8 mouse cellular contexts compared by ENCODE assay signal in genomic region chr12:17556430-17557343, GRCm38 (mm10). TPM values are rescaled to one million over a fixed set of nuclear protein-coding genes. Genes with fewer than 3 reads are reported as not detected.
A peak's percentile ranks its signal among the peaks of the same experiment; 100 is the strongest.
DNase-seq lines count a peak whose midpoint lies in the region; ATAC-seq and TF ChIP-seq lines count a peak whose summit lies in the region.

No protein-coding gene starts in this region.

- H3K9ac ChIP-seq in CH12.LX (ENCODE audit: insufficient read depth, low read depth): no peak overlapping the region
- H3K9ac ChIP-seq in embryonic facial prominence, embryonic 14.5 days (ENCODE audit: low read depth, low read length): no peak overlapping the region

- dilution Hi-C loops in CH12.LX (cut with MboI; ENCODE audit: extremely low pct_ligation_motif_present, extremely low pct_unique_long_range_greater_than_20kb, low sequenced_read_pairs): no loop called here

- peak; percentile 67 for TF ChIP-seq RAD21 in CH12.LX (IDR thresholded peaks at IDR 0.05; ENCODE audit: low read depth, low read length)

- H3K79me2 ChIP-seq in CH12.LX (replicated peaks; ENCODE audit: control insufficient read depth, extremely low read depth, insufficient read depth, poor library complexity, severe bottlenecking): no peaks in the 10 kb centered on the region

- H3K4me1 ChIP-seq in CH12.LX (ENCODE audit: control insufficient read depth in 1 of 2, insufficient read depth in 2 of 2): peaks cover 3 to 33% of the 10 kb centered on the region in 2 experiments; a peak in 3 of 4 replicates
- H3K4me1 ChIP-seq in embryonic facial prominence, embryonic 14.5 days (ENCODE audit: control insufficient read depth, insufficient read depth, low read length): no peaks in the 10 kb centered on the region

- TF ChIP-seq EP300 in CH12.LX (IDR thresholded peaks at IDR 0.05; ENCODE audit: low read length): no peak

- DNase-seq in CH12.LX (ENCODE audit: extremely low read depth): no peak
- DNase-seq in adrenal gland, postnatal 25 days: peak; percentile 74
- peak; percentile 93 for DNase-seq in embryonic facial prominence, embryonic 14.5 days (ENCODE audit: low spot score)
- DNase-seq in heart, postnatal 10 days: peak; percentile 53 to 77
- peak; percentile 67 to 90 for DNase-seq in layer of hippocampus, adult 18-20 months (ENCODE audit: low spot score in 2 of 2)
- DNase-seq in lung, postnatal 10 days: peak; percentile 82
- DNase-seq in ovary, postnatal 14 days (ENCODE audit: low spot score): peak; percentile 71
- DNase-seq in thymus, postnatal 4 days: peak; percentile 89

- H3K9me3 ChIP-seq in CH12.LX (replicated peaks; ENCODE audit: low read length): no peaks in the 10 kb centered on the region
- H3K9me3 ChIP-seq in embryonic facial prominence, embryonic 14.5 days (ENCODE audit: control insufficient read depth, low read length): no peaks in the 10 kb centered on the region

- TF ChIP-seq CTCF in CH12.LX (conservative IDR thresholded peaks at IDR 0.05 in 1 of 2, IDR thresholded peaks at IDR 0.05 in 1 of 2; ENCODE audit: low read depth in 2 of 2, low read length in 2 of 2): peak; percentile 64 to 66

- H3K4me3 ChIP-seq in CH12.LX (replicated peaks in 1 of 3; ENCODE audit: low read depth in 2 of 3, low read length in 2 of 3, poor library complexity in 1 of 3): no peak overlapping the region
- no peak overlapping the region for H3K4me3 ChIP-seq in embryonic facial prominence, embryonic 14.5 days (ENCODE audit: low read depth, low read length)

- TF ChIP-seq POLR2A in CH12.LX (IDR thresholded peaks at IDR 0.05; ENCODE audit: low read depth, low read length): no peak

- H3K36me3 ChIP-seq in CH12.LX (replicated peaks in 1 of 2; ENCODE audit: control insufficient read depth in 1 of 2, insufficient read depth in 1 of 2, low read length in 1 of 2): peaks cover under 1 to 3% of the 10 kb centered on the region in 2 experiments
- peaks cover under 1% of the 10 kb centered on the region for H3K36me3 ChIP-seq in embryonic facial prominence, embryonic 14.5 days (ENCODE audit: control insufficient read depth, insufficient read depth, low read length)

- 30% methylated on average over 21 of the region's 21 CpGs for WGBS in embryonic facial prominence, embryonic 14.5 days

- intact Hi-C loops in heart, postnatal 10 days (cut with DNase I): no loop called here

- ATAC-seq in embryonic facial prominence, embryonic 14.5 days (ENCODE audit: low read depth): peak; percentile 76

- no peak overlapping the region for H3K27ac ChIP-seq in CH12.LX (ENCODE audit: insufficient read depth, low read depth)
- H3K27ac ChIP-seq in embryonic facial prominence, embryonic 14.5 days (replicated peaks; ENCODE audit: low read depth, low read length): no peak overlapping the region

- in situ Hi-C loops in CH12.LX (cut with MboI; ENCODE audit: low pct_ligation_motif_present, low pct_unique_long_range_greater_than_20kb, low sequenced_read_pairs): no loop called here

- no peaks in the 10 kb centered on the region for H3K27me3 ChIP-seq in CH12.LX (replicated peaks)
- H3K27me3 ChIP-seq in embryonic facial prominence, embryonic 14.5 days (replicated peaks; ENCODE audit: control insufficient read depth, insufficient read depth, low read length): no peaks in the 10 kb centered on the region

- H3K4me2 ChIP-seq in CH12.LX (ENCODE audit: insufficient read depth, low read depth, poor library complexity, severe bottlenecking): no peak overlapping the region
- H3K4me2 ChIP-seq in embryonic facial prominence, embryonic 14.5 days (ENCODE audit: low read depth, low read length): peak overlapping the region; percentile 32

TF ChIP-seq in CH12.LX, 34 proteins besides CTCF, POLR2A, EP300 and RAD21:
- TF ChIP-seq SMC3 (IDR thresholded peaks at IDR 0.05; ENCODE audit: low read depth, low read length) (peak; percentile 55), MAX (IDR thresholded peaks at IDR 0.05; ENCODE audit: low read length) (peak; percentile 52), PAX5 (IDR thresholded peaks at IDR 0.05; ENCODE audit: low read length) (no peak), BHLHE40 (IDR thresholded peaks at IDR 0.05; ENCODE audit: low read depth, low read length) (peak; percentile 17; the same call in 1 of the 2 replicates), UBTF (IDR thresholded peaks at IDR 0.05; ENCODE audit: low read depth, low read length) (no peak), CHD1 (IDR thresholded peaks at IDR 0.05; ENCODE audit: low read depth, low read length) (no peak), ZMIZ1 (IDR thresholded peaks at IDR 0.05; ENCODE audit: low read depth, low read length) (no peak), MXI1 (IDR thresholded peaks at IDR 0.05; ENCODE audit: low read depth, low read length) (no peak), MYC (IDR thresholded peaks at IDR 0.05; ENCODE audit: low read depth, low read length) (no peak), TBP (conservative IDR thresholded peaks at IDR 0.05; ENCODE audit: low read depth, low read length) (no peak), JUND (conservative IDR thresholded peaks at IDR 0.05; ENCODE audit: low read depth, low read length) (no peak), ZC3H11A (IDR thresholded peaks at IDR 0.05; ENCODE audit: low read depth, low read length) (no peak), POLR2AphosphoS2 (IDR thresholded peaks at IDR 0.05; ENCODE audit: low read depth, low read length) (no peak), NELFE (IDR thresholded peaks at IDR 0.05; ENCODE audit: low read depth, low read length) (no peak), IRF4 (IDR thresholded peaks at IDR 0.05; ENCODE audit: low read depth, low read length) (no peak), ZNF384 (IDR thresholded peaks at IDR 0.05; ENCODE audit: low read depth, low read length) (no peak), E2F4 (IDR thresholded peaks at IDR 0.05; ENCODE audit: insufficient replicate concordance, low read depth, low read length) (no peak), ELF1 (IDR thresholded peaks at IDR 0.05; ENCODE audit: low read depth, low read length) (no peak), CHD2 (IDR thresholded peaks at IDR 0.05; ENCODE audit: low read length) (no peak), USF1 (IDR thresholded peaks at IDR 0.05; ENCODE audit: low read depth, low read length) (peak; percentile 49), MAFK (IDR thresholded peaks at IDR 0.05; ENCODE audit: insufficient replicate concordance, low read length) (no peak), ZKSCAN1 (IDR thresholded peaks at IDR 0.05; ENCODE audit: borderline replicate concordance, low read depth, low read length) (no peak), MAZ (IDR thresholded peaks at IDR 0.05; ENCODE audit: low read depth, low read length) (no peak), KAT2A (IDR thresholded peaks at IDR 0.05; ENCODE audit: insufficient replicate concordance, low read length) (no peak), USF2 (conservative IDR thresholded peaks at IDR 0.05; ENCODE audit: low read depth, low read length) (no peak), GABPA (IDR thresholded peaks at IDR 0.05; ENCODE audit: insufficient replicate concordance, low read depth, low read length) (no peak), SIN3A (IDR thresholded peaks at IDR 0.05; ENCODE audit: low read length) (0 out of 2 replicates have a peak, but pooled peaks have one; percentile 23), TCF12 (IDR thresholded peaks at IDR 0.05; ENCODE audit: low read depth, low read length) (no peak), JUN (IDR thresholded peaks at IDR 0.05; ENCODE audit: insufficient read depth, low read depth, low read length) (no peak), HCFC1 (IDR thresholded peaks at IDR 0.05; ENCODE audit: low read depth, low read length) (no peak), RCOR1 (conservative IDR thresholded peaks at IDR 0.05; ENCODE audit: low read depth, low read length) (no peak), NRF1 (IDR thresholded peaks at IDR 0.05; ENCODE audit: low read depth, low read length) (no peak)
TF ChIP-seq in CH12.LX: peak in this region for 5.

RNA-seq across cellular contexts. Expression of gene Odc1, which starts 12.1 kb away (rescaled TPM):
- total RNA-seq in CH12.LX (2012; rRNA removed): 1,757 and 1,839 TPM in 2 replicates
- total RNA-seq in CH12.LX (2014; rRNA removed): 2,455 and 2,545 TPM in 2 replicates
- 2,544 and 2,567 TPM in 2 replicates for polyA plus RNA-seq in CH12.LX (2012; ENCODE audit: insufficient read length, low read depth)
- total RNA-seq in adrenal gland, postnatal 25 days (2021): 289 and 311 TPM in 2 replicates
- polyA plus RNA-seq in embryonic facial prominence, embryonic 14.5 days (2014; fragmentation: Nextera tagmentation; extraction: Ambion mirVana): 180 and 213 TPM in 2 replicates
- total RNA-seq in heart, postnatal 10 days (2021): 10 to 100 TPM; 82.0 to 90.0 TPM
- total RNA-seq in layer of hippocampus, adult 18-20 months (2021): 10 to 100 TPM; 69.0 to 75.1 TPM
